Mouse (Mus musculus) embryonic facial prominence, embryonic 12.5 days (tissue): ENCODE results near the gene Fam187a. TPM values are rescaled to one million over a fixed set of nuclear protein-coding genes. Genes with fewer than 3 reads are reported as not detected.
A peak's percentile ranks its signal among the peaks of the same experiment; 100 is the strongest.

Experiments used
- ATAC-seq: fragments of 200-750 bp; cut with Nextera tagmentation; 2 replicates; pipeline ENCODE4 v1.8.0; 2017; ENCODE audit not compliant: insufficient number of reproducible peaks, insufficient read depth, low FRiP score, low TSS enrichment
- H3K27ac ChIP-seq: fragments of 300-500 bp; sonication (generic); 2 replicates; pipeline ENCODE4 v1.5.1; 2016; ENCODE audit warnings: mild to moderate bottlenecking
- H3K27me3 ChIP-seq: fragments of 300-500 bp; sonication (generic); 2 replicates; pipeline ENCODE4 v1.6.1; 2016; ENCODE audit warnings: mild to moderate bottlenecking, moderate library complexity
- H3K36me3 ChIP-seq: fragments of 300-500 bp; sonication (generic); 2 replicates; pipeline ENCODE4 v1.6.1; 2016; ENCODE audit warnings: mild to moderate bottlenecking
- H3K4me1 ChIP-seq: fragments of 300-500 bp; sonication (generic); 2 replicates; pipeline ENCODE4 v1.6.1; 2016
- H3K4me2 ChIP-seq: fragments of 300-500 bp; sonication (generic); replicated peaks from 2 replicates; pipeline ENCODE4 v1.6.1; 2016; ENCODE audit warnings: mild to moderate bottlenecking, moderate library complexity
- H3K4me3 ChIP-seq: fragments of 300-500 bp; sonication (generic); 2 replicates; pipeline ENCODE4 v1.5.1; 2016; ENCODE audit warnings: mild to moderate bottlenecking
- H3K9ac ChIP-seq: fragments of 300-500 bp; sonication (generic); 2 replicates; pipeline ENCODE4 v1.6.1; 2016; ENCODE audit warnings: mild to moderate bottlenecking, moderate library complexity
- H3K9me3 ChIP-seq: fragments of 300-500 bp; sonication (generic); 2 replicates; pipeline ENCODE4 v1.6.1; 2016; ENCODE audit warnings: mild to moderate bottlenecking, moderate library complexity
- WGBS: fragments of 180-500 bp; shearing (Covaris S2); methylation state at CpG from one replicate; pipeline ENCODE4 v1.1.7; 2016; 5-methylcytosine and 5-hydroxymethylcytosine counted together
- polyA plus RNA-seq: library from polyadenylated mRNA; unstranded; fragments of >200 nt; fragmentation: Nextera tagmentation; extraction: Ambion mirVana; gene quantifications from 2 replicates; pipeline ENCODE4 v1.2.1, GENCODE M21; 2016

The Fam187a gene
- 0.14 TPM in 1 of 2 replicates, not detected in the other for polyA plus RNA-seq

GRCm38 (mm10) chr11:102884616-102885219 lies at the start of gene Fam187a:
Gene Fam187a (plus strand): TSS chr11:102885169.
- 58% methylated on average over 10 of the region's 10 CpGs for WGBS
- H3K4me3 ChIP-seq: no peak within 1 kb of the TSS
- no peak within 1 kb of the TSS for H3K9ac ChIP-seq
- no peaks in the 10 kb centered on the region for H3K36me3 ChIP-seq
- H3K4me1 ChIP-seq: peaks cover 15% of the 10 kb centered on the region
- ATAC-seq: no peak
- no peaks in the 10 kb centered on the region for H3K9me3 ChIP-seq
- no peak within 1 kb of the TSS for H3K27ac ChIP-seq
- H3K4me2 ChIP-seq: no peak within 1 kb of the TSS
- peaks cover 3% of the 10 kb centered on the region for H3K27me3 ChIP-seq

DNA sequence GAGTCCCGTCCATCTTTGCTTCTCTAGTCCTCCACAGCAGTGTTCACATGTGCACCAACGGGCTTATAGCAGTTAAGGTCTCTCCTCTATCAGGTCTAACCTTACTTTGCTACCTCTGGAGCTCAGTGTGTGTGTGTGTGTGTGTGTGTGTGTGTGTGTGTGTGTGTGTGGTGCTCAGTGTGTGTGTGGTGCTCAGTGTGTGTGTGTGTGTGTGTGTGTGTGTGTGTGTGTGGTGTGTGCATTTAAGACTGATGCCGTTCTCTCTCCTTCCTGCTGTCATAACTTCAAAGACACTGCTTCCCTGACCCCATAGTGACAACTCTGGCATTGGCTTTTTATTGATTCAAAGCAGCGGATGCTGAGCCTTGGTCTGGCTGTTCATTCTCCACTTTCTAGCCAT lies 49.4 kb upstream of the Fam187a start, which contains the start of gene Higd1b:
Gene Higd1b (plus strand): TSS at position 301 of the 400 bp plus-strand sequence.
- Histone ChIP-seq H3K4me2 (no peak within 1 kb of the TSS), H3K27me3 (no peaks in the 10 kb centered on the region), H3K27ac (no peak within 1 kb of the TSS), H3K9ac (no peak within 1 kb of the TSS), H3K4me3 (no peak within 1 kb of the TSS), H3K4me1 (peaks cover 4% of the 10 kb centered on the region; the same call in 1 of the 2 replicates), H3K9me3 (no peaks in the 10 kb centered on the region), H3K36me3 (peaks cover 43% of the 10 kb centered on the region)
- no peak for ATAC-seq
- WGBS: 85% methylated on average over 3 of the region's 4 CpGs

DNA sequence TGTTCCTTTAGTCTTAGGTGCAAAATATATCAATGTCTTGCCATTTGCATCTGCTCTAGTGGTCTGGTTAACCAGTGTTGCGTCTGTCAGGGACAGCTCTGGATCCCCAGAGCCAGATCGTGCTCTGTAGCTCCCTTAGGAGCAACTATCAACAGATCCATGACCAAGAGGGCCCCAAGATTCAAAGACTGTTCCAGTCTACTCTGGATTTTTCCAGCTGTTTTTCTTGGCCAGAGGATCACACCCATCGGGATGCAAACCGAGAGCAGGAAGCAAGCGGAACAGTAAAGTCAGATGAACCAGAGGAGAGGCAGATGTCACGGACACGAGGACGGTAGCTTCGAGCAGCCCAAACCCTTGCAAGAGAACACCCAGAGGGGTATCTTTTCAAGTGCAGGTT lies 48.8 kb upstream of the Fam187a start:
- H3K4me2 ChIP-seq: no peak overlapping the region
- WGBS: 87% methylated on average over 9 of the region's 9 CpGs
- no peak for ATAC-seq
- H3K9me3 ChIP-seq: no peaks in the 10 kb centered on the region
- no peak overlapping the region for H3K9ac ChIP-seq
- H3K36me3 ChIP-seq: peaks cover 48% of the 10 kb centered on the region
- no peak overlapping the region for H3K27ac ChIP-seq
- H3K4me1 ChIP-seq: peaks cover 4% of the 10 kb centered on the region; the same call in 1 of the 2 replicates
- H3K27me3 ChIP-seq: no peaks in the 10 kb centered on the region
- no peak overlapping the region for H3K4me3 ChIP-seq

DNA sequence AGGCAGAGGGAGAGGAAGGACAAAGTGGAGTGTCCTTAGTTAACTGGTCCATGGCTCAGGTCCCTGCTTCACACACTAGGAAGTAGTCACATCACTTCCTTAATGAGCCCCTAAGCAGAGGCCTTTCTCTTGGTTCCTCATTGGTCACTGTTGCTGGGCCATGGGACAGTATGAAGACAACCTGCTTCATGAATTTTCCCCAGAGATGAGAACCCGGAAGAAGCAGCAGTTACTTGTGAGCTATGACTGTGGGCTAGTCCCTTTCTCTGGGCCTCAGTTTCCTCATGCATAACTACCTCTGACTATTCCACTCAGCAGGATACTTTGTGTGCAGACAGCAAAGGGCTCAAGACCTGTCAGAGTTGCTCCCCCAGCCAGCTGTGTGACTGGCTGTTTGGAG lies 47.6 kb upstream of the Fam187a start:
- Histone ChIP-seq H3K9me3 (no peaks in the 10 kb centered on the region), H3K9ac (no peak overlapping the region), H3K27ac (no peak overlapping the region), H3K4me2 (no peak overlapping the region), H3K36me3 (peaks cover 61% of the 10 kb centered on the region), H3K4me1 (peaks cover 4% of the 10 kb centered on the region; the same call in 1 of the 2 replicates), H3K27me3 (no peaks in the 10 kb centered on the region), H3K4me3 (no peak overlapping the region)
- no peak for ATAC-seq
- 87% methylated on average over 1 of the region's 1 CpGs for WGBS

GRCm38 (mm10) chr11:102838126-102838525 lies 46.8 kb upstream of the Fam187a start:
- H3K4me2 ChIP-seq: no peak overlapping the region
- 89% methylated on average over 2 of the region's 2 CpGs for WGBS
- peaks cover 68% of the 10 kb centered on the region for H3K36me3 ChIP-seq
- H3K9ac ChIP-seq: no peak overlapping the region
- no peaks in the 10 kb centered on the region; the same call in 1 of the 2 replicates for H3K4me1 ChIP-seq
- no peak overlapping the region for H3K27ac ChIP-seq
- ATAC-seq: no peak
- no peak overlapping the region for H3K4me3 ChIP-seq
- H3K27me3 ChIP-seq: no peaks in the 10 kb centered on the region
- H3K9me3 ChIP-seq: no peaks in the 10 kb centered on the region

GRCm38 (mm10) chr11:102838616-102839150 lies 46.3 kb upstream of the Fam187a start:
- Histone ChIP-seq H3K9me3 (no peaks in the 10 kb centered on the region), H3K36me3 (peaks cover 74% of the 10 kb centered on the region), H3K27ac (no peak overlapping the region), H3K27me3 (no peaks in the 10 kb centered on the region), H3K4me3 (no peak overlapping the region), H3K9ac (no peak overlapping the region), H3K4me2 (no peak overlapping the region), H3K4me1 (no peaks in the 10 kb centered on the region)
- 85% methylated on average over 9 of the region's 9 CpGs for WGBS
- ATAC-seq: no peak

- 70% methylated on average over 10 of the region's 10 CpGs for WGBS
- Histone ChIP-seq H3K36me3 (peaks cover 99% of the 10 kb centered on the region), H3K9ac (no peak overlapping the region), H3K4me1 (no peaks in the 10 kb centered on the region), H3K9me3 (no peaks in the 10 kb centered on the region), H3K27ac (no peak overlapping the region), H3K4me3 (no peak overlapping the region), H3K27me3 (no peaks in the 10 kb centered on the region), H3K4me2 (no peak overlapping the region)
- ATAC-seq: no peak
These were observed 39.0 kb upstream of the Fam187a start for GRCm38 (mm10) chr11:102845926-102846325.

- H3K36me3 ChIP-seq: peaks cover 80% of the 10 kb centered on the region
- H3K4me1 ChIP-seq: peaks cover 13% of the 10 kb centered on the region
- H3K4me3 ChIP-seq: no peak overlapping the region
These were observed 33.1 kb upstream of the Fam187a start for GRCm38 (mm10) chr11:102851883-102852282.

GRCm38 (mm10) chr11:102853760-102854159 lies 31.2 kb upstream of the Fam187a start:
- H3K9me3 ChIP-seq: no peaks in the 10 kb centered on the region
- H3K4me1 ChIP-seq: peaks cover 13% of the 10 kb centered on the region
- H3K4me3 ChIP-seq: no peak overlapping the region
- no peak overlapping the region for H3K9ac ChIP-seq
- H3K36me3 ChIP-seq: peaks cover 75% of the 10 kb centered on the region
- H3K27me3 ChIP-seq: no peaks in the 10 kb centered on the region
- ATAC-seq: no peak
- no peak overlapping the region for H3K4me2 ChIP-seq
- no peak overlapping the region for H3K27ac ChIP-seq

More at GRCm38 (mm10) chr11:102851883-102852282, 33.1 kb upstream of the Fam187a start:
- Histone ChIP-seq H3K4me2 (no peak overlapping the region), H3K9ac (no peak overlapping the region), H3K27ac (no peak overlapping the region), H3K9me3 (no peaks in the 10 kb centered on the region), H3K27me3 (no peaks in the 10 kb centered on the region)
- ATAC-seq: no peak
- 69% methylated on average over 5 of the region's 5 CpGs for WGBS

- Histone ChIP-seq H3K9me3 (no peaks in the 10 kb centered on the region), H3K36me3 (peaks cover 75% of the 10 kb centered on the region), H3K27me3 (no peaks in the 10 kb centered on the region), H3K4me3 (no peak overlapping the region), H3K4me1 (peaks cover 13% of the 10 kb centered on the region), H3K4me2 (no peak overlapping the region), H3K9ac (no peak overlapping the region), H3K27ac (peak overlapping the region; percentile 70; the same call in 1 of the 2 replicates)
- ATAC-seq: no peak
- 25% methylated on average over 6 of the region's 6 CpGs for WGBS
These were observed 29.0 kb upstream of the Fam187a start for GRCm38 (mm10) chr11:102855941-102856340.

- Histone ChIP-seq H3K36me3 (peaks cover 76% of the 10 kb centered on the region), H3K4me3 (no peak overlapping the region), H3K27me3 (no peaks in the 10 kb centered on the region), H3K4me1 (peaks cover 13% of the 10 kb centered on the region), H3K9me3 (no peaks in the 10 kb centered on the region), H3K4me2 (no peak overlapping the region), H3K9ac (no peak overlapping the region), H3K27ac (no peak overlapping the region)
- WGBS: 90% methylated on average over 11 of the region's 11 CpGs
- ATAC-seq: no peak
These were observed 26.0 kb upstream of the Fam187a start for GRCm38 (mm10) chr11:102858951-102859350.

DNA sequence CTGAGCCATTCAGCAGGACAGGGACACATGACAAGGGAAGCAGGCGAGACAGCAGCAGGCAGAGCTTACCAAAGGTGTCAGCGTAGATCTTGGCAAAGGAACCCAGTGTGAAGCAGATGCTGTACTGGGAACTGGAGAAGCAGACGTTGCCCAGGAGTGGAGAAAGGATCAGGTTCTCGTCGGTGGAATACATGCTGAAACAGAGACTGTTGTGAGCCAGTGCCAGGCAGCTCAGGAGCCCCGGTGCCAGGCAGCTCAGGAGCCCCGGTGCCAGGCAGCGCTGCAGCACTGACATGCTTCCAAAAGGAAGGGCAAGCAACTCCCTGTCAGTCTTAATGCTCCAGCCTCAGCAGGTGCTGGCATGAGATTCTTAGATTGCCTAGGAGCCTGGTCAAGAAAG lies 25.0 kb upstream of the Fam187a start:
- Histone ChIP-seq H3K36me3 (peaks cover 73% of the 10 kb centered on the region), H3K4me2 (no peak overlapping the region), H3K9me3 (no peaks in the 10 kb centered on the region), H3K4me3 (no peak overlapping the region), H3K9ac (no peak overlapping the region), H3K4me1 (peaks cover 13% of the 10 kb centered on the region), H3K27ac (no peak overlapping the region), H3K27me3 (no peaks in the 10 kb centered on the region)
- no peak for ATAC-seq
- 92% methylated on average over 8 of the region's 8 CpGs for WGBS
